Mouse (Mus musculus) olfactory bulb, adult 2 months (tissue): ENCODE data around the gene Ampd2. TPM values are rescaled to one million over a fixed set of nuclear protein-coding genes. Genes with fewer than 3 reads are reported as not detected.

ENCODE experiments used
- H3K27ac ChIP-seq: fragments of 200-500 bp; 2 replicates; pipeline ENCODE4 v1.5.1; 2012; ENCODE audit warnings: low read depth, low read length; ENCODE audit not compliant: insufficient read depth
- H3K4me1 ChIP-seq: fragments of 200-500 bp; 2 replicates; pipeline ENCODE4 v1.6.1; 2012; ENCODE audit warnings: low read length; ENCODE audit not compliant: control insufficient read depth, insufficient read depth
- H3K4me3 ChIP-seq: fragments of 200-500 bp; 2 replicates; pipeline ENCODE4 v1.5.1; 2012; ENCODE audit warnings: mild to moderate bottlenecking, low read depth, low read length, moderate library complexity; ENCODE audit not compliant: insufficient read depth
- CTCF ChIP-seq: fragments of 200-500 bp; IDR thresholded peaks from 2 replicates; pipeline ENCODE4 v1.5.1; 2012; ENCODE audit warnings: low read depth, mild to moderate bottlenecking, low read length, moderate library complexity; ENCODE audit not compliant: insufficient read depth
- POLR2A ChIP-seq: fragments of 200-500 bp; IDR thresholded peaks from 2 replicates; pipeline ENCODE4 v1.6.1; 2012; ENCODE audit warnings: mild to moderate bottlenecking, low read depth, low read length, moderate library complexity; ENCODE audit not compliant: insufficient read depth
- WGBS: fragments of 180-500 bp; shearing (Covaris S2); methylation state at CpG from one replicate; pipeline ENCODE4 v1.1.7; 2018; 5-methylcytosine and 5-hydroxymethylcytosine counted together
- polyA plus RNA-seq: library from polyadenylated mRNA; stranded (reverse); fragments of >200 nt; gene quantifications from 2 replicates; pipeline ENCODE4 v1.2.4, GENCODE M21; 2012; ENCODE audit warnings: low replicate concordance; ENCODE audit not compliant: missing spikeins, insufficient read depth, insufficient read length

Ampd2 gene
- polyA plus RNA-seq, 1 experiment: not detected

- Histone ChIP-seq H3K27ac (no peak overlapping the region), H3K4me1 (no peaks in the 10 kb centered on the region), H3K4me3 (no peak overlapping the region)
- TF ChIP-seq POLR2A (no peak), CTCF (no peak)
Observed at GRCm38 (mm10) chr3:108032113-108032512, 54.3 kb downstream of the Ampd2 start.

GRCm38 (mm10) chr3:108028641-108029365 is 57.6 kb downstream of the Ampd2 start:
- H3K4me1 ChIP-seq: no peaks in the 10 kb centered on the region
- TF ChIP-seq CTCF (no peak), POLR2A (no peak)
- H3K27ac ChIP-seq: no peak overlapping the region
- 82% methylated on average over 4 of the region's 4 CpGs for WGBS
- no peak overlapping the region for H3K4me3 ChIP-seq

GRCm38 (mm10) chr3:108026597-108026996 is 59.9 kb downstream of the Ampd2 start:
- 78% methylated on average over 1 of the region's 1 CpGs for WGBS
- Histone ChIP-seq H3K27ac (no peak overlapping the region), H3K4me3 (no peak overlapping the region), H3K4me1 (no peaks in the 10 kb centered on the region)
- no peak for TF ChIP-seq POLR2A
- TF ChIP-seq CTCF: no peak

GRCm38 (mm10) chr3:108026049-108026448 is 60.4 kb downstream of the Ampd2 start:
- TF ChIP-seq POLR2A (no peak), CTCF (no peak)
- 75% methylated on average over 5 of the region's 5 CpGs for WGBS
- Histone ChIP-seq H3K4me1 (no peaks in the 10 kb centered on the region), H3K4me3 (no peak overlapping the region), H3K27ac (no peak overlapping the region)

- H3K4me1 ChIP-seq: no peaks in the 10 kb centered on the region
- no peak overlapping the region for H3K4me3 ChIP-seq
- 57% methylated on average over 4 of the region's 4 CpGs for WGBS
- TF ChIP-seq POLR2A (no peak), CTCF (no peak)
- no peak overlapping the region for H3K27ac ChIP-seq
Observed at GRCm38 (mm10) chr3:108025318-108025717, 61.1 kb downstream of the Ampd2 start.

Other genes starting within 250 kb of the Ampd2 start
- not detected in 2 replicates for gene Eps8l3, start 209.4 kb downstream of the Ampd2 start, polyA plus RNA-seq
- not detected in 2 replicates for gene Gstm5, start 190.8 kb downstream of the Ampd2 start, polyA plus RNA-seq
- not detected in 2 replicates for gene Gstm7, start 154.8 kb downstream of the Ampd2 start, polyA plus RNA-seq
- gene Gstm6, start 142.9 kb downstream of the Ampd2 start, polyA plus RNA-seq: not detected in 2 replicates
- not detected in 2 replicates for gene Gstm3, start 117.4 kb downstream of the Ampd2 start, polyA plus RNA-seq
- gene Gstm2, start 100.2 kb downstream of the Ampd2 start, polyA plus RNA-seq: not detected in 2 replicates
- not detected in 2 replicates for gene Gstm1, start 68.7 kb downstream of the Ampd2 start, polyA plus RNA-seq
- not detected in 2 replicates for gene Gstm4, start 41.8 kb downstream of the Ampd2 start, polyA plus RNA-seq
- not detected in 2 replicates for gene Gnat2, start 6.1 kb upstream of the Ampd2 start, polyA plus RNA-seq
- not detected in 2 replicates for gene Gnai3, start 59.5 kb upstream of the Ampd2 start, polyA plus RNA-seq
- not detected in 2 replicates for gene Gpr61, start 68.2 kb upstream of the Ampd2 start, polyA plus RNA-seq
- 177 and 487 TPM in 2 replicates for gene Amigo1, start 99.7 kb upstream of the Ampd2 start, polyA plus RNA-seq
- not detected in 2 replicates for gene Cyb561d1, start 114.6 kb upstream of the Ampd2 start, polyA plus RNA-seq
- gene Atxn7l2, start 124.3 kb upstream of the Ampd2 start, polyA plus RNA-seq: not detected in 2 replicates
- not detected in 2 replicates for gene Sypl2, start 140.0 kb upstream of the Ampd2 start, polyA plus RNA-seq
- not detected in 2 replicates for gene Psma5, start 170.3 kb upstream of the Ampd2 start, polyA plus RNA-seq
- gene Sort1, start 197.4 kb upstream of the Ampd2 start, polyA plus RNA-seq: 89.7 TPM in 1 of 2 replicates, not detected in the other